In genomic region chrX:61134592-61134991, GRCm38 (mm10) we compare ENCODE assay signal across 22 mouse cellular contexts. TPM values are rescaled to one million over a fixed set of nuclear protein-coding genes. Genes with fewer than 3 reads are reported as not detected.
DNase-seq lines count a peak whose midpoint lies in the region; ATAC-seq and TF ChIP-seq lines count a peak whose summit lies in the region.
"Had no signal": no experiment of that assay in that cellular context is flagged by ENCODE, and none has a peak within 500 bp of the region (broad histone marks: within the 10 kb centered on the region; RNA-seq: fewer than 3 reads in every experiment).

No protein-coding gene starts in this region.

- no peak for DNase-seq in gastrocnemius, adult 2 months
- no peak for DNase-seq in gastrocnemius, adult 8-10 months (ENCODE audit: low spot score in 2 of 2)
- DNase-seq in layer of hippocampus, adult 2 months (ENCODE audit: low spot score in 2 of 2), result no peak
- no peak for DNase-seq in layer of hippocampus, postnatal 14 days (ENCODE audit: low spot score in 2 of 2)
- DNase-seq in A20 (ENCODE audit: low read depth, low spot score), result peak; percentile 7
- DNase-seq in ZHBTc4 (ENCODE audit: low read depth, low spot score), result peak; percentile 21
- DNase-seq in left cerebral cortex, postnatal 14 days (ENCODE audit: low spot score in 2 of 2), result no peak
- DNase-seq: cerebellum, adult 11 months; gastrocnemius, postnatal 25 days; lung, postnatal 10 days; retina, postnatal 1 day; thymus, postnatal 14 days had no signal

- no peak overlapping the region for H3K4me3 ChIP-seq in gastrocnemius, adult 2 months
- no peak overlapping the region for H3K4me3 ChIP-seq in layer of hippocampus, adult 2 months
- H3K4me3 ChIP-seq: embryonic facial prominence, embryonic 15.5 days; forebrain, embryonic 15.5 days; heart, embryonic 13.5 days; limb, embryonic 15.5 days; myocyte had no signal

- intact Hi-C loops in gastrocnemius, adult 2 months (cut with DNase I), result no loop called here
- intact Hi-C loops in left cerebral cortex, postnatal 14 days (cut with DNase I), result no loop called here

- H3K27ac ChIP-seq in gastrocnemius, adult 2 months, result no peak overlapping the region
- no peak overlapping the region for H3K27ac ChIP-seq in layer of hippocampus, adult 2 months
- H3K27ac ChIP-seq: embryonic facial prominence, embryonic 15.5 days; forebrain, embryonic 15.5 days; heart, embryonic 13.5 days; limb, embryonic 15.5 days had no signal

- peak; percentile 13; the same call in 1 of the 2 replicates for TF ChIP-seq CTCF in gastrocnemius, adult 2 months (IDR thresholded peaks at IDR 0.05)
- TF ChIP-seq CTCF in layer of hippocampus, adult 2 months (conservative IDR thresholded peaks at IDR 0.05), result peak; percentile 61

- no peak for ATAC-seq in megakaryocyte-erythroid progenitor cell, adult 5-6 weeks (replicated peaks; ENCODE audit: low FRiP score, low TSS enrichment, poor library complexity, severe bottlenecking)
- ATAC-seq: forebrain, embryonic 15.5 days; intestine, embryonic 16.5 days had no signal

RNA-seq across cellular contexts. Expression of gene Cdr1, which starts 50.8 kb away (rescaled TPM):
- total RNA-seq in gastrocnemius, adult 2 months (2021), result not detected
- total RNA-seq in gastrocnemius, adult 8-10 months (2022), result not detected
- not detected for total RNA-seq in layer of hippocampus, adult 2 months (2021)
- not detected for total RNA-seq in layer of hippocampus, postnatal 14 days (2021)
- total RNA-seq in left cerebral cortex, postnatal 14 days (2021), result not detected
- total RNA-seq in megakaryocyte-erythroid progenitor cell, adult 5-6 weeks (2014; fragmentation: Nextera tagmentation), result not detected in 2 replicates
- not detected in 2 replicates for total RNA-seq in megakaryocyte-erythroid progenitor cell, adult 5-6 weeks (2017)
- total RNA-seq: gastrocnemius, postnatal 25 days; hematopoietic stem cell, adult 5-6 weeks; left cerebral cortex, adult 8-10 months; neutrophil, adult 5-6 weeks had no signal

Comparison
In these comparisons a context has a peak if more than half of its experiments do, and no peak if none do; other contexts are left out.
1. DNase-seq: peak in A20 (single experiment) and ZHBTc4 (single experiment); none in gastrocnemius, adult 2 months (single experiment), gastrocnemius, adult 8-10 months (0 of 2), layer of hippocampus, adult 2 months (0 of 2), layer of hippocampus, postnatal 14 days (0 of 2) and left cerebral cortex, postnatal 14 days (0 of 2).